Mouse (Mus musculus): ENCODE measurements around the gene Trip13. TPM values are rescaled to one million over a fixed set of nuclear protein-coding genes. Genes with fewer than 3 reads are reported as not detected.
A peak's percentile ranks its signal among the peaks of the same experiment; 100 is the strongest.

The Trip13 gene
- total and polyA plus RNA-seq, 3 experiments, result 42.3 to 94.5 (median 93.2) TPM

GRCm38 (mm10) chr13:73936938-73937320 is 655 bp downstream of the Trip13 start:
- H3K36me3 ChIP-seq (replicated peaks in 1 of 2; ENCODE audit: control insufficient read depth in 1 of 2, insufficient read depth in 1 of 2, low read length in 1 of 2), result peaks cover 28 to 52% of the 10 kb centered on the region in 2 experiments
- H3K27ac ChIP-seq (ENCODE audit: insufficient read depth, low read depth), result peak overlapping the region; percentile 94
- peak overlapping the region; percentile 88 to 96 (median 92) for H3K4me3 ChIP-seq (replicated peaks in 1 of 3; ENCODE audit: low read depth in 2 of 3, low read length in 2 of 3, poor library complexity in 1 of 3)

GRCm38 (mm10) chr13:73932201-73932600 is 5.4 kb downstream of the Trip13 start:
- Histone ChIP-seq H3K27ac (ENCODE audit: insufficient read depth, low read depth) (no peak overlapping the region), H3K36me3 (replicated peaks in 1 of 2; ENCODE audit: control insufficient read depth in 1 of 2, insufficient read depth in 1 of 2, low read length in 1 of 2) (peaks cover 50 to 75% of the 10 kb centered on the region in 2 experiments), H3K4me3 (replicated peaks in 1 of 3; ENCODE audit: low read depth in 2 of 3, low read length in 2 of 3, poor library complexity in 1 of 3) (no peak overlapping the region), H3K79me2 (replicated peaks; ENCODE audit: control insufficient read depth, extremely low read depth, insufficient read depth, poor library complexity, severe bottlenecking) (peaks cover 15% of the 10 kb centered on the region), H3K4me1 (ENCODE audit: control insufficient read depth in 1 of 2, insufficient read depth in 2 of 2) (peaks cover 0 to 11% of the 10 kb centered on the region in 2 experiments; a peak in 2 of 4 replicates), H3K9ac (ENCODE audit: insufficient read depth, low read depth) (no peak overlapping the region), H3K4me2 (ENCODE audit: insufficient read depth, low read depth, poor library complexity, severe bottlenecking) (no peak overlapping the region), H3K9me3 (replicated peaks; ENCODE audit: low read length) (no peaks in the 10 kb centered on the region), H3K27me3 (replicated peaks) (no peaks in the 10 kb centered on the region)
- dilution Hi-C loops (cut with MboI; ENCODE audit: extremely low pct_ligation_motif_present, extremely low pct_unique_long_range_greater_than_20kb, low sequenced_read_pairs), result no loop called here
- no peak for DNase-seq (ENCODE audit: extremely low read depth)
- TF ChIP-seq ZC3H11A (IDR thresholded peaks at IDR 0.05; ENCODE audit: low read depth, low read length) (no peak), MAX (IDR thresholded peaks at IDR 0.05; ENCODE audit: low read length) (no peak), TBP (conservative IDR thresholded peaks at IDR 0.05; ENCODE audit: low read depth, low read length) (no peak), JUND (conservative IDR thresholded peaks at IDR 0.05; ENCODE audit: low read depth, low read length) (no peak)
- in situ Hi-C loops (cut with MboI; ENCODE audit: low pct_ligation_motif_present, low pct_unique_long_range_greater_than_20kb, low sequenced_read_pairs), result no loop called here

More at GRCm38 (mm10) chr13:73936938-73937320, 655 bp downstream of the Trip13 start:
- TF ChIP-seq MXI1 (IDR thresholded peaks at IDR 0.05; ENCODE audit: low read depth, low read length) (no peak), HCFC1 (IDR thresholded peaks at IDR 0.05; ENCODE audit: low read depth, low read length) (no peak), CTCF (conservative IDR thresholded peaks at IDR 0.05 in 1 of 2, IDR thresholded peaks at IDR 0.05 in 1 of 2; ENCODE audit: low read depth in 2 of 2, low read length in 2 of 2) (no peak), UBTF (IDR thresholded peaks at IDR 0.05; ENCODE audit: low read depth, low read length) (no peak), BHLHE40 (IDR thresholded peaks at IDR 0.05; ENCODE audit: low read depth, low read length) (no peak), POLR2AphosphoS2 (IDR thresholded peaks at IDR 0.05; ENCODE audit: low read depth, low read length) (no peak), GABPA (IDR thresholded peaks at IDR 0.05; ENCODE audit: insufficient replicate concordance, low read depth, low read length) (no peak), MAX (IDR thresholded peaks at IDR 0.05; ENCODE audit: low read length) (no peak), TBP (conservative IDR thresholded peaks at IDR 0.05; ENCODE audit: low read depth, low read length) (no peak)
- H3K9ac ChIP-seq (ENCODE audit: insufficient read depth, low read depth), result peak overlapping the region; percentile 75
- H3K4me1 ChIP-seq (ENCODE audit: control insufficient read depth in 1 of 2, insufficient read depth in 2 of 2), result peaks cover 0 to 30% of the 10 kb centered on the region in 2 experiments; a peak in 2 of 4 replicates
- in situ Hi-C loops (cut with MboI; ENCODE audit: low pct_ligation_motif_present, low pct_unique_long_range_greater_than_20kb, low sequenced_read_pairs) (no loop called here), dilution Hi-C loops (cut with MboI; ENCODE audit: extremely low pct_ligation_motif_present, extremely low pct_unique_long_range_greater_than_20kb, low sequenced_read_pairs) (no loop called here)
- H3K27me3 ChIP-seq (replicated peaks), result no peaks in the 10 kb centered on the region
- DNase-seq (ENCODE audit: extremely low read depth), result no peak
- peak overlapping the region; percentile 90 for H3K4me2 ChIP-seq (ENCODE audit: insufficient read depth, low read depth, poor library complexity, severe bottlenecking)
- peaks cover 15% of the 10 kb centered on the region for H3K79me2 ChIP-seq (replicated peaks; ENCODE audit: control insufficient read depth, extremely low read depth, insufficient read depth, poor library complexity, severe bottlenecking)
- H3K9me3 ChIP-seq (replicated peaks; ENCODE audit: low read length), result no peaks in the 10 kb centered on the region

- DNase-seq (ENCODE audit: extremely low read depth), result no peak
- no peaks in the 10 kb centered on the region for H3K79me2 ChIP-seq (replicated peaks; ENCODE audit: control insufficient read depth, extremely low read depth, insufficient read depth, poor library complexity, severe bottlenecking)
- no peaks in the 10 kb centered on the region for H3K9me3 ChIP-seq (replicated peaks; ENCODE audit: low read length)
- no peak overlapping the region for H3K4me3 ChIP-seq (replicated peaks in 1 of 3; ENCODE audit: low read depth in 2 of 3, low read length in 2 of 3, poor library complexity in 1 of 3)
- in situ Hi-C loops (cut with MboI; ENCODE audit: low pct_ligation_motif_present, low pct_unique_long_range_greater_than_20kb, low sequenced_read_pairs) (loop anchor here (10.0 kb wide), 1 partner anchor 188 kb away; no protein-coding TSS in a partner anchor), dilution Hi-C loops (cut with MboI; ENCODE audit: extremely low pct_ligation_motif_present, extremely low pct_unique_long_range_greater_than_20kb, low sequenced_read_pairs) (no loop called here)
- no peak overlapping the region for H3K9ac ChIP-seq (ENCODE audit: insufficient read depth, low read depth)
- no peak overlapping the region for H3K27ac ChIP-seq (ENCODE audit: insufficient read depth, low read depth)
- no peak overlapping the region for H3K4me2 ChIP-seq (ENCODE audit: insufficient read depth, low read depth, poor library complexity, severe bottlenecking)
- TF ChIP-seq JUND (conservative IDR thresholded peaks at IDR 0.05; ENCODE audit: low read depth, low read length) (no peak), TCF12 (IDR thresholded peaks at IDR 0.05; ENCODE audit: low read depth, low read length) (no peak), IRF4 (IDR thresholded peaks at IDR 0.05; ENCODE audit: low read depth, low read length) (no peak), RAD21 (IDR thresholded peaks at IDR 0.05; ENCODE audit: low read depth, low read length) (no peak), POLR2A (IDR thresholded peaks at IDR 0.05; ENCODE audit: low read depth, low read length) (no peak), MAFK (IDR thresholded peaks at IDR 0.05; ENCODE audit: insufficient replicate concordance, low read length) (no peak), SMC3 (IDR thresholded peaks at IDR 0.05; ENCODE audit: low read depth, low read length) (no peak), USF1 (IDR thresholded peaks at IDR 0.05; ENCODE audit: low read depth, low read length) (no peak), KAT2A (IDR thresholded peaks at IDR 0.05; ENCODE audit: insufficient replicate concordance, low read length) (no peak), CTCF (conservative IDR thresholded peaks at IDR 0.05 in 1 of 2, IDR thresholded peaks at IDR 0.05 in 1 of 2; ENCODE audit: low read depth in 2 of 2, low read length in 2 of 2) (no peak), EP300 (IDR thresholded peaks at IDR 0.05; ENCODE audit: low read length) (no peak)
- no peaks in the 10 kb centered on the region for H3K27me3 ChIP-seq (replicated peaks)
- H3K4me1 ChIP-seq (ENCODE audit: control insufficient read depth in 1 of 2, insufficient read depth in 2 of 2), result peaks cover 0 to 5% of the 10 kb centered on the region in 2 experiments; a peak in 1 of 4 replicates
- peaks cover 68 to 90% of the 10 kb centered on the region in 2 experiments for H3K36me3 ChIP-seq (replicated peaks in 1 of 2; ENCODE audit: control insufficient read depth in 1 of 2, insufficient read depth in 1 of 2, low read length in 1 of 2)
Observed at GRCm38 (mm10) chr13:73913066-73913465, 24.5 kb downstream of the Trip13 start.
